Mouse (Mus musculus) heart, embryonic 14.5 days (tissue): Measurements from ENCODE around the gene Clic1. TPM values are rescaled to one million over a fixed set of nuclear protein-coding genes. Genes with fewer than 3 reads are reported as not detected.

Experiments used
- ATAC-seq: fragments of 200-750 bp; cut with Nextera tagmentation; 2 replicates; pipeline ENCODE4 v1.8.0; 2017; ENCODE audit warnings: low read depth, moderate TSS enrichment; ENCODE audit not compliant: insufficient number of reproducible peaks, insufficient read depth, low FRiP score
- H3K27ac ChIP-seq, 2 experiments: fragments of 200-500 bp in 1 of 2; fragments of 300-500 bp in 1 of 2; sonication (generic) in 1 of 2; replicated peaks in 1 of 2; 2 replicates each; pipeline ENCODE4 v1.5.1; 2012 to 2014; ENCODE audit warnings: low read depth in 2 of 2, low read length in 2 of 2, control low read depth in 1 of 2, mild to moderate bottlenecking in 1 of 2, mixed read lengths in 1 of 2; ENCODE audit not compliant: control insufficient read depth in 1 of 2, insufficient read depth in 1 of 2
- H3K27me3 ChIP-seq: fragments of 300-500 bp; sonication (generic); 2 replicates; pipeline ENCODE4 v1.6.1; 2014; ENCODE audit warnings: mild to moderate bottlenecking, low read length, control low read depth; ENCODE audit not compliant: control insufficient read depth, insufficient read depth
- H3K36me3 ChIP-seq: fragments of 300-500 bp; sonication (generic); 2 replicates; pipeline ENCODE4 v1.6.1; 2014; ENCODE audit warnings: mild to moderate bottlenecking, control low read depth, low read length, mixed read lengths; ENCODE audit not compliant: control insufficient read depth, insufficient read depth
- H3K4me1 ChIP-seq, 2 experiments: fragments of 200-500 bp in 1 of 2; fragments of 300-500 bp in 1 of 2; sonication (generic) in 1 of 2; 2 replicates each; pipeline ENCODE4 v1.6.1; 2012 to 2014; ENCODE audit warnings: low read length in 2 of 2, control low read depth in 1 of 2, mixed read lengths in 1 of 2; ENCODE audit not compliant: control insufficient read depth in 2 of 2, insufficient read depth in 2 of 2
- H3K4me2 ChIP-seq: fragments of 300-500 bp; sonication (generic); 2 replicates; pipeline ENCODE4 v1.6.1; 2014; ENCODE audit warnings: mild to moderate bottlenecking, low read length
- H3K4me3 ChIP-seq, 2 experiments: fragments of 200-500 bp in 1 of 2; fragments of 300-500 bp in 1 of 2; sonication (generic) in 1 of 2; 2 replicates each; pipeline ENCODE4 v1.5.1; 2012 to 2014; ENCODE audit warnings: low read length in 2 of 2, mild to moderate bottlenecking in 2 of 2, control low read depth in 1 of 2, low read depth in 1 of 2, moderate library complexity in 1 of 2; ENCODE audit not compliant: control insufficient read depth in 1 of 2, insufficient read depth in 1 of 2
- H3K9ac ChIP-seq: fragments of 300-500 bp; sonication (generic); 2 replicates; pipeline ENCODE4 v1.6.1; 2014; ENCODE audit warnings: mild to moderate bottlenecking, low read length
- H3K9me3 ChIP-seq: fragments of 300-500 bp; sonication (generic); 2 replicates; pipeline ENCODE4 v1.6.1; 2016; ENCODE audit warnings: low read length, control low read depth; ENCODE audit not compliant: control insufficient read depth
- WGBS: fragments of 180-500 bp; shearing (Covaris S2); extraction: QIAGEN DNeasy Blood & Tissue Kit; methylation state at CpG from one replicate; pipeline ENCODE4 v1.1.7; 2014; 5-methylcytosine and 5-hydroxymethylcytosine counted together
- polyA plus RNA-seq: library from polyadenylated mRNA; unstranded; fragments of >200 nt; fragmentation: Nextera tagmentation; extraction: Ambion mirVana; gene quantifications from 2 replicates; pipeline ENCODE4 v1.2.1, GENCODE M21; 2014

The Clic1 gene
- polyA plus RNA-seq, 1 experiment from 2014 or later, result 108 TPM

GRCm38 (mm10) chr17:35103221-35103690 is 53.5 kb downstream of the Clic1 start:
- Histone ChIP-seq H3K9ac (no peak overlapping the region), H3K4me1 (peaks cover 7 to 12% of the 10 kb centered on the region in 2 experiments; a peak in 3 of 4 replicates), H3K9me3 (no peaks in the 10 kb centered on the region), H3K36me3 (peaks cover 64% of the 10 kb centered on the region), H3K4me2 (no peak overlapping the region), H3K27me3 (no peaks in the 10 kb centered on the region), H3K27ac (no peak overlapping the region; a peak in 1 of 4 replicates), H3K4me3 (no peak overlapping the region)
- ATAC-seq, result no peak
- 46% methylated on average over 6 of the region's 6 CpGs for WGBS

GRCm38 (mm10) chr17:35104079-35104478 is 54.3 kb downstream of the Clic1 start:
- H3K4me3 ChIP-seq, result no peak overlapping the region
- H3K4me2 ChIP-seq, result no peak overlapping the region
- no peaks in the 10 kb centered on the region for H3K9me3 ChIP-seq
- ATAC-seq, result no peak
- peaks cover 7 to 12% of the 10 kb centered on the region in 2 experiments; a peak in 3 of 4 replicates for H3K4me1 ChIP-seq
- 80% methylated on average over 7 of the region's 7 CpGs for WGBS
- H3K27ac ChIP-seq, result no peak overlapping the region
- H3K36me3 ChIP-seq, result peaks cover 56% of the 10 kb centered on the region
- H3K9ac ChIP-seq, result no peak overlapping the region
- no peaks in the 10 kb centered on the region for H3K27me3 ChIP-seq

- Histone ChIP-seq H3K9ac (no peak overlapping the region), H3K4me2 (no peak overlapping the region)
- 58% methylated on average over 6 of the region's 6 CpGs for WGBS
Measured at GRCm38 (mm10) chr17:35104754-35105153, 55.0 kb downstream of the Clic1 start.

DNA sequence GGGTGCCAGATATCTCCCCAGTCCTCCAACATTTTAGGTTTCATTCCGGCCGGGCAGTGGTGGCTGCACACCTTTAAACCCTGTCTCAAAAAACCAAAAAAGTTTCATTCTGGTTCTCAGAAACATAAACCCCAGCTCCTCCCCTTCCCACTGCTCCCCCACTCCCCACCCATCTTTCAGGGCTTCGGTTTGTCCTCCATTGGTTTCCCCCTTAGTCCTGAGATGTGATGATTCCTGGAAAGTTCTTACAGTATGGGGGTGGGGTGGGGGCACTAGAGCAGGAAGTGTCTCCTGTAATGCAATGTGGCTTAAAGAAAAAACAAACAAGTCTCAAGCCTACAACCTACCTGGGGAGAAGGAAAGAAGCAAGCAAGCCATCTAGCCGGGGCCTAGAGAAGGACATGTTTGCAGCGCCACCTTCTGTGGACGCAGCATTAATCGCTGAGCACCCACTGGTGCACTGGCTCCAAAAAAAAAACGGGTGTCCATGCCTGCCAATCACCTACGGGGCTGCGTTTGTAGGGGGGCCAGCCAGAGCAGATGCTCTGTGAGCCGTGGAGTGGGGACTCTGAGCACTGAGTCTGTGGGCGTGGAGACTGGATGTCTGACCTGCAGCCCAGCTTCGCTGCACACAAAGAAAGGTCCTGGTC is 56.1 kb downstream of the Clic1 start:
- no peak for ATAC-seq
- no peaks in the 10 kb centered on the region for H3K27me3 ChIP-seq
- peaks cover 38% of the 10 kb centered on the region for H3K36me3 ChIP-seq
- no peak overlapping the region for H3K4me3 ChIP-seq
- 27% methylated on average over 13 of the region's 13 CpGs for WGBS
- H3K9me3 ChIP-seq, result no peaks in the 10 kb centered on the region
- H3K27ac ChIP-seq, result no peak overlapping the region
- H3K4me1 ChIP-seq, result peaks cover 7 to 12% of the 10 kb centered on the region in 2 experiments; a peak in 3 of 4 replicates
- 0 out of 2 replicates have a peak overlapping the region, but pooled peaks have one; percentile 11 for H3K4me2 ChIP-seq
- 0 out of 2 replicates have a peak overlapping the region, but pooled peaks have one; percentile 38 for H3K9ac ChIP-seq

More at GRCm38 (mm10) chr17:35104754-35105153, 55.0 kb downstream of the Clic1 start:
- Histone ChIP-seq H3K36me3 (peaks cover 49% of the 10 kb centered on the region), H3K4me3 (no peak overlapping the region), H3K4me1 (peaks cover 7 to 12% of the 10 kb centered on the region in 2 experiments; a peak in 3 of 4 replicates), H3K9me3 (no peaks in the 10 kb centered on the region), H3K27me3 (no peaks in the 10 kb centered on the region), H3K27ac (no peak overlapping the region)
- ATAC-seq, result no peak

DNA sequence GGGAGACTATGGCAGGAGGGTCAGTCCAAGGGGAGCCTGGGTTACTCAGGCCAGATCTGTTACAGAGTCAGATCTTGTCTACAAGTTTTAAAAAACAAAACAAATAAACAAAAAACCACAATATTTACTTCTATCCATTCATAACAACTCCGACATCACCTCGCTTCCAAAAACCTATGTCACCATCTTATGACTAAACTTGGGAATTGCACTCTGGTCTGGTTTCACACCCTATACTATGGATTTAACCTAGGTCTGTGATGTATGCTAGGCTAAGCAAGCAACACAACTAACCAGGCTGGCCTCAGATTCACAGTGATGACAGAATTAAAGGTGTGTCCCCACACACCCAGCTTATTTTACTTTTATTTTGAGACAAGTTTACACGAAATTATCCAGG is 56.8 kb downstream of the Clic1 start:
- H3K27me3 ChIP-seq, result no peaks in the 10 kb centered on the region
- H3K4me1 ChIP-seq, result peaks cover 7 to 12% of the 10 kb centered on the region in 2 experiments; a peak in 3 of 4 replicates
- H3K9me3 ChIP-seq, result no peaks in the 10 kb centered on the region
- no peak overlapping the region for H3K4me2 ChIP-seq
- H3K27ac ChIP-seq, result no peak overlapping the region
- H3K36me3 ChIP-seq, result peaks cover 31% of the 10 kb centered on the region
- H3K4me3 ChIP-seq, result no peak overlapping the region
- WGBS, result 68% methylated on average over 3 of the region's 3 CpGs
- no peak overlapping the region for H3K9ac ChIP-seq
- ATAC-seq, result no peak

DNA sequence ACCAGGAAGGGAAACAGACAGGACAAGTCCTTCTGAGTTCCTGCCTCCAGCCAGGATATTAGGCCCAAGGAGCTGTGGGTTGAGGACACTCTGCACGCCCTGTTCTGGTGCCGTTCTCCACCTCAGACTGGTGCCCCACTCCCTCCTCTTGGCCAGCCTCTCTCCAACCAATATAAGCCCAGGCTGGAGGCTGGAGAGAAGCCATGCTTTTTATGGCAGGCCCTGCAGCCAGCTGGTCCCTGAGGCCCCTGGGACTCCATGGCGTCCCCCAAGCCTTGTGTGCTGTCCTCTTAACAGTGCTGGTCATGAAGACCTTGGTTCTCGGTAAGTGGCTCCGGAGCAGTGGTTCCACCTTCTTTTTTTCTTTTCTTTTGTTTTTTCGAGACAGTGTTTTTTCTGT is 58.3 kb downstream of the Clic1 start, which contains the start of gene Ly6g5c:
Gene Ly6g5c, plus strand, starts transcription at position 183 of the 400 bp plus-strand sequence.
- no peak within 1 kb of the TSS for H3K9ac ChIP-seq
- H3K27ac ChIP-seq, result no peak within 1 kb of the TSS
- no peak within 1 kb of the TSS for H3K4me3 ChIP-seq
- ATAC-seq, result no peak
- no peak within 1 kb of the TSS for H3K4me2 ChIP-seq
- peaks cover 5% of the 10 kb centered on the region in 2 experiments; a peak in 3 of 4 replicates for H3K4me1 ChIP-seq
- 82% methylated on average over 6 of the region's 6 CpGs for WGBS
- H3K27me3 ChIP-seq, result no peaks in the 10 kb centered on the region
- peaks cover 16% of the 10 kb centered on the region for H3K36me3 ChIP-seq
- no peaks in the 10 kb centered on the region for H3K9me3 ChIP-seq
